Mouse (Mus musculus): ENCODE measurements around the gene Stfa2. TPM values are rescaled to one million over a fixed set of nuclear protein-coding genes. Genes with fewer than 3 reads are reported as not detected.
"Not testable (repeated sequence)": the region's sequence is repeated elsewhere in the genome, so short reads cannot be mapped to it uniquely, and the experiment has no call there.

Gene Stfa2
- total RNA-seq (2021) = not detected
- long read RNA-seq, experiment 1 = 0 reads
- long read RNA-seq, experiment 2 = 0 reads

- DNase-seq (ENCODE audit: low spot score in 2 of 2) = no peak
These were observed at the start of gene Stfa2 for GRCm38 (mm10) chr16:36408357-36408756. TSS of gene Stfa2 (minus strand) at chr16:36408457.

- DNase-seq (ENCODE audit: low spot score in 2 of 2) = no peak
These were observed 47.1 kb upstream of the Stfa2 start, which contains the start of gene Stfa3 for GRCm38 (mm10) chr16:36455342-36455802. TSS of gene Stfa3 (minus strand) at chr16:36455392.

DNA sequence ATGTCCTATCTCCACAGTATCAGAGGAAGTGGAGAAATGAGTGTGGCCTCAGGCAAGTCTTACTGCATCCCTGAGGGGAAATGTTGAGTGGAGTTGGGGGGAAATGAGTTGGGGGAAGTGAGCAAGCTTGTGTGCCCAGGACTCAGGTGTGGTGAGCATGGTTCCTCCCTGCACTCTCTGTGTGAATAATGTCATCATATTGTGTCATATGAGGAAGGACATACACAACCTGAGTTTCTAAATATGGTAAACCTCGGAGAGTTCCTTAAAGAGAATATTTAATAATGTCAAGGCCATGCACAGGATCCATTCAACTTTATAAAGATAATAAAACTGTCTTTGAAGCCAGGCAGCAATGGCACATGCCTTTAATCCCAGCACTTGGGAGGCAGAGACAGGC lies 12.7 kb upstream of the Stfa2 start:
- DNase-seq (ENCODE audit: low spot score in 2 of 2) = not testable (repeated sequence)

DNA sequence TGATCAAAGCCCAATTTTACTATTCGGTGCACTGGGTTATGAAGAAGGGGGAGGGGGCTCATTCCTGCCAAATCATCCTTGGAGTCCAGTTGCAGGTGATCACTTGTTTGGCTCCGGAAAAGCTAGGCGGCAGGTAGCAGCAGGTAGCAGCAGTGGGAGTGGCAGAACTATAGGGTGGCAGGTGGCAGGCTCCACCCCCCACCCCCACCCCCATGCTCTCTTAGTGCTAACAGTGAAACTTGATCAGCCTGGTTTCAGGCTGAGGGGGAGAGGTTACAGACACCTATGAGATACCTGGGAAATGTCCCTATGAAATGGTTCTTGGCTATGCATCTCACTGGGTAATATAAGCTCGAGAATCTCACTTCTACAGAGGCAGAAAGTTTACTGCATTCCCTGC lies 19.2 kb downstream of the Stfa2 start:
- no peak for DNase-seq (ENCODE audit: low spot score in 2 of 2)

- DNase-seq (ENCODE audit: low spot score in 2 of 2) = not testable (repeated sequence)
These were observed 40.6 kb downstream of the Stfa2 start, which contains the start of gene BC100530 for GRCm38 (mm10) chr16:36367648-36368047. TSS of gene BC100530 (minus strand) at chr16:36367748.

Other genes starting within 250 kb of the Stfa2 start
- not detected for gene Gm5483, start 224.2 kb downstream of the Stfa2 start, total RNA-seq (2021)
- not detected for gene Gm5416, start 198.1 kb downstream of the Stfa2 start, total RNA-seq (2021)
- 1 to 10 TPM in 1 of 2 experiments, not detected in 1; 8.4 TPM for gene 2010005H15Rik, start 187.0 kb downstream of the Stfa2 start, total RNA-seq (2021)
- not detected for gene Stfa1, start 131.5 kb downstream of the Stfa2 start, total RNA-seq (2021)
- not detected for gene BC117090, start 74.1 kb downstream of the Stfa2 start, total RNA-seq (2021)
- gene BC100530, start 40.7 kb downstream of the Stfa2 start, total RNA-seq (2021) = not detected
- not detected for gene Stfa3, start 46.9 kb upstream of the Stfa2 start, total RNA-seq (2021)
- gene Casr, start 153.7 kb upstream of the Stfa2 start, total RNA-seq (2021) = not detected

Measured in adrenal gland, adult 18-20 months (tissue).